Mouse (Mus musculus): Measurements from ENCODE around the gene Ccl11. TPM values are rescaled to one million over a fixed set of nuclear protein-coding genes. Genes with fewer than 3 reads are reported as not detected.

Gene Ccl11
- polyA plus RNA-seq, 1 experiment from 2014 or later: 1.5 TPM

- H3K4me3 ChIP-seq: no peak overlapping the region
- H3K36me3 ChIP-seq: no peaks in the 10 kb centered on the region
- no peak overlapping the region for H3K9ac ChIP-seq
- 69% methylated on average over 2 of the region's 2 CpGs for WGBS
- H3K27ac ChIP-seq: no peak overlapping the region
- H3K9me3 ChIP-seq: no peaks in the 10 kb centered on the region
- ATAC-seq (ENCODE audit: insufficient number of reproducible peaks, insufficient read depth, low FRiP score, low TSS enrichment): no peak
- no peaks in the 10 kb centered on the region for H3K4me1 ChIP-seq
- H3K4me2 ChIP-seq (replicated peaks): no peak overlapping the region
- H3K27me3 ChIP-seq: no peaks in the 10 kb centered on the region
Measured at GRCm38 (mm10) chr11:82063454-82063853, 5.8 kb downstream of the Ccl11 start.

- Histone ChIP-seq H3K4me1 (no peaks in the 10 kb centered on the region), H3K27me3 (no peaks in the 10 kb centered on the region), H3K9ac (no peak overlapping the region), H3K27ac (no peak overlapping the region), H3K4me3 (no peak overlapping the region), H3K9me3 (no peaks in the 10 kb centered on the region), H3K4me2 (replicated peaks) (no peak overlapping the region), H3K36me3 (no peaks in the 10 kb centered on the region)
- WGBS: 80% methylated on average over 7 of the region's 7 CpGs
- ATAC-seq (ENCODE audit: insufficient number of reproducible peaks, insufficient read depth, low FRiP score, low TSS enrichment): no peak
Measured at GRCm38 (mm10) chr11:82066953-82067571, 9.4 kb downstream of the Ccl11 start.

GRCm38 (mm10) chr11:82071076-82071475, 13.5 kb downstream of the Ccl11 start:
- Histone ChIP-seq H3K9ac (no peak overlapping the region), H3K27me3 (no peaks in the 10 kb centered on the region), H3K36me3 (no peaks in the 10 kb centered on the region), H3K4me3 (no peak overlapping the region), H3K4me1 (no peaks in the 10 kb centered on the region), H3K27ac (no peak overlapping the region), H3K4me2 (replicated peaks) (no peak overlapping the region), H3K9me3 (0 out of 2 replicates have a peak, but pooled peaks cover 5% of the 10 kb centered on the region)
- no peak for ATAC-seq (ENCODE audit: insufficient number of reproducible peaks, insufficient read depth, low FRiP score, low TSS enrichment)
- WGBS: 76% methylated on average over 3 of the region's 3 CpGs

GRCm38 (mm10) chr11:82072374-82072773, 14.8 kb downstream of the Ccl11 start:
- no peaks in the 10 kb centered on the region for H3K36me3 ChIP-seq
- H3K9me3 ChIP-seq: 0 out of 2 replicates have a peak, but pooled peaks cover 5% of the 10 kb centered on the region
- no peak overlapping the region for H3K9ac ChIP-seq
- H3K27me3 ChIP-seq: no peaks in the 10 kb centered on the region
- no peak overlapping the region for H3K4me3 ChIP-seq
- no peak overlapping the region for H3K4me2 ChIP-seq (replicated peaks)
- ATAC-seq (ENCODE audit: insufficient number of reproducible peaks, insufficient read depth, low FRiP score, low TSS enrichment): no peak
- H3K27ac ChIP-seq: no peak overlapping the region
- no peaks in the 10 kb centered on the region for H3K4me1 ChIP-seq
- WGBS: 96% methylated on average over 1 of the region's 1 CpGs

GRCm38 (mm10) chr11:82072984-82073383, 15.4 kb downstream of the Ccl11 start:
- ATAC-seq (ENCODE audit: insufficient number of reproducible peaks, insufficient read depth, low FRiP score, low TSS enrichment): no peak
- H3K4me2 ChIP-seq (replicated peaks): no peak overlapping the region
- H3K9ac ChIP-seq: no peak overlapping the region
- H3K27me3 ChIP-seq: no peaks in the 10 kb centered on the region
- 73% methylated on average over 3 of the region's 3 CpGs for WGBS
- H3K4me3 ChIP-seq: no peak overlapping the region
- no peaks in the 10 kb centered on the region for H3K4me1 ChIP-seq
- H3K36me3 ChIP-seq: no peaks in the 10 kb centered on the region
- H3K27ac ChIP-seq: no peak overlapping the region
- 0 out of 2 replicates have a peak, but pooled peaks cover 5% of the 10 kb centered on the region for H3K9me3 ChIP-seq

- Histone ChIP-seq H3K36me3 (no peaks in the 10 kb centered on the region), H3K4me1 (no peaks in the 10 kb centered on the region), H3K4me2 (replicated peaks) (no peak overlapping the region), H3K9me3 (0 out of 2 replicates have a peak, but pooled peaks cover 5% of the 10 kb centered on the region), H3K9ac (no peak overlapping the region), H3K27ac (no peak overlapping the region), H3K4me3 (no peak overlapping the region), H3K27me3 (no peaks in the 10 kb centered on the region)
- 78% methylated on average over 3 of the region's 3 CpGs for WGBS
- no peak for ATAC-seq (ENCODE audit: insufficient number of reproducible peaks, insufficient read depth, low FRiP score, low TSS enrichment)
Measured at GRCm38 (mm10) chr11:82073686-82074085, 16.1 kb downstream of the Ccl11 start.

GRCm38 (mm10) chr11:82077031-82077430, 19.4 kb downstream of the Ccl11 start:
- Histone ChIP-seq H3K4me1 (no peaks in the 10 kb centered on the region), H3K27ac (no peak overlapping the region), H3K36me3 (no peaks in the 10 kb centered on the region), H3K9me3 (0 out of 2 replicates have a peak, but pooled peaks cover 5% of the 10 kb centered on the region), H3K4me3 (no peak overlapping the region), H3K9ac (no peak overlapping the region), H3K4me2 (replicated peaks) (no peak overlapping the region), H3K27me3 (no peaks in the 10 kb centered on the region)
- no peak for ATAC-seq (ENCODE audit: insufficient number of reproducible peaks, insufficient read depth, low FRiP score, low TSS enrichment)
- WGBS: 76% methylated on average over 3 of the region's 3 CpGs

- no peak overlapping the region for H3K27ac ChIP-seq
- H3K4me1 ChIP-seq: no peaks in the 10 kb centered on the region
- no peak overlapping the region for H3K4me2 ChIP-seq (replicated peaks)
- no peaks in the 10 kb centered on the region for H3K27me3 ChIP-seq
- ATAC-seq (ENCODE audit: insufficient number of reproducible peaks, insufficient read depth, low FRiP score, low TSS enrichment): no peak
- H3K36me3 ChIP-seq: no peaks in the 10 kb centered on the region
- H3K9ac ChIP-seq: no peak overlapping the region
- H3K4me3 ChIP-seq: no peak overlapping the region
- H3K9me3 ChIP-seq: 0 out of 2 replicates have a peak, but pooled peaks cover 5% of the 10 kb centered on the region
Measured at GRCm38 (mm10) chr11:82078136-82078730, 20.6 kb downstream of the Ccl11 start.

- H3K4me3 ChIP-seq: no peak overlapping the region
- ATAC-seq (ENCODE audit: insufficient number of reproducible peaks, insufficient read depth, low FRiP score, low TSS enrichment): no peak
- H3K9me3 ChIP-seq: no peaks in the 10 kb centered on the region
- no peak overlapping the region for H3K9ac ChIP-seq
- no peaks in the 10 kb centered on the region for H3K36me3 ChIP-seq
- H3K4me2 ChIP-seq (replicated peaks): no peak overlapping the region
- H3K27me3 ChIP-seq: no peaks in the 10 kb centered on the region
- no peaks in the 10 kb centered on the region for H3K4me1 ChIP-seq
- no peak overlapping the region for H3K27ac ChIP-seq
- 72% methylated on average over 3 of the region's 3 CpGs for WGBS
Measured at GRCm38 (mm10) chr11:82080865-82081264, 23.2 kb downstream of the Ccl11 start.

GRCm38 (mm10) chr11:82084360-82084759, 26.7 kb downstream of the Ccl11 start:
- no peaks in the 10 kb centered on the region for H3K36me3 ChIP-seq
- H3K9me3 ChIP-seq: no peaks in the 10 kb centered on the region
- H3K4me1 ChIP-seq: no peaks in the 10 kb centered on the region
- no peak overlapping the region for H3K27ac ChIP-seq
- 87% methylated on average over 3 of the region's 3 CpGs for WGBS
- no peak overlapping the region for H3K4me2 ChIP-seq (replicated peaks)
- no peak overlapping the region for H3K4me3 ChIP-seq
- no peaks in the 10 kb centered on the region for H3K27me3 ChIP-seq
- ATAC-seq (ENCODE audit: insufficient number of reproducible peaks, insufficient read depth, low FRiP score, low TSS enrichment): no peak
- H3K9ac ChIP-seq: no peak overlapping the region

GRCm38 (mm10) chr11:82099511-82100323, 42.1 kb downstream of the Ccl11 start:
- H3K4me3 ChIP-seq: no peak overlapping the region
- H3K27me3 ChIP-seq: no peaks in the 10 kb centered on the region
- no peaks in the 10 kb centered on the region for H3K36me3 ChIP-seq
- no peak overlapping the region for H3K27ac ChIP-seq
- H3K9ac ChIP-seq: no peak overlapping the region
- no peaks in the 10 kb centered on the region for H3K4me1 ChIP-seq
- WGBS: 78% methylated on average over 10 of the region's 10 CpGs
- ATAC-seq (ENCODE audit: insufficient number of reproducible peaks, insufficient read depth, low FRiP score, low TSS enrichment): no peak
- H3K4me2 ChIP-seq (replicated peaks): no peak overlapping the region
- H3K9me3 ChIP-seq: no peaks in the 10 kb centered on the region

- H3K4me3 ChIP-seq: no peak overlapping the region
- no peak overlapping the region for H3K9ac ChIP-seq
- no peak overlapping the region for H3K27ac ChIP-seq
- H3K4me2 ChIP-seq (replicated peaks): no peak overlapping the region
- H3K4me1 ChIP-seq: no peaks in the 10 kb centered on the region
- H3K9me3 ChIP-seq: no peaks in the 10 kb centered on the region
- WGBS: 85% methylated on average over 4 of the region's 4 CpGs
- ATAC-seq (ENCODE audit: insufficient number of reproducible peaks, insufficient read depth, low FRiP score, low TSS enrichment): no peak
- no peaks in the 10 kb centered on the region for H3K27me3 ChIP-seq
- no peaks in the 10 kb centered on the region for H3K36me3 ChIP-seq
Measured at GRCm38 (mm10) chr11:82101087-82101486, 43.5 kb downstream of the Ccl11 start.

Measured in embryonic facial prominence, embryonic 12.5 days (tissue).